Mouse (Mus musculus): Measurements from ENCODE around the gene Olfr733. TPM values are rescaled to one million over a fixed set of nuclear protein-coding genes. Genes with fewer than 3 reads are reported as not detected.

Olfr733 gene
- total RNA-seq (2018; cell fraction: chromatin; rRNA removed) = not detected
- not detected for total RNA-seq (2018; cell fraction: cytosol; rRNA removed)
- total RNA-seq (2018; cell fraction: nucleus; rRNA removed) = not detected
- polyA plus RNA-seq (2018) = not detected in 3 replicates

- Histone ChIP-seq H3K36me3 (ENCODE audit: inconsistent target) (no peaks in the 10 kb centered on the region), H3K4me3 (ENCODE audit: inconsistent target) (no peak within 1 kb of the TSS), H3K79me2 (ENCODE audit: inconsistent target) (no peaks in the 10 kb centered on the region), H3K27ac (no peak within 1 kb of the TSS)
These were observed at the start of gene Olfr733 for GRCm38 (mm10) chr14:50301422-50301821. Gene Olfr733, minus strand, starts transcription at chr14:50301522.

GRCm38 (mm10) chr14:50348796-50349195 lies 47.5 kb upstream of the Olfr733 start, which contains the start of gene Olfr735:
Gene Olfr735, minus strand, starts transcription at chr14:50348872.
- WGBS (ENCODE audit: missing documents) = 85% methylated on average over 2 of the region's 2 CpGs
- Histone ChIP-seq H3K27ac (no peak within 1 kb of the TSS), H3K79me2 (ENCODE audit: inconsistent target) (no peaks in the 10 kb centered on the region), H3K36me3 (ENCODE audit: inconsistent target) (no peaks in the 10 kb centered on the region), H3K4me3 (ENCODE audit: inconsistent target) (no peak within 1 kb of the TSS)

GRCm38 (mm10) chr14:50326661-50327060 lies 25.3 kb upstream of the Olfr733 start, which contains the start of gene Olfr734:
Gene Olfr734, minus strand, starts transcription at chr14:50326761.
- WGBS (ENCODE audit: missing documents) = 78% methylated on average over 1 of the region's 1 CpGs

GRCm38 (mm10) chr14:50284106-50284505 lies 17.2 kb downstream of the Olfr733 start, which contains the start of gene Olfr732:
Gene Olfr732, minus strand, starts transcription at chr14:50284206.
- H3K4me3 ChIP-seq (ENCODE audit: inconsistent target) = no peak within 1 kb of the TSS
- H3K36me3 ChIP-seq (ENCODE audit: inconsistent target) = no peaks in the 10 kb centered on the region
- H3K27ac ChIP-seq = no peak within 1 kb of the TSS
- no peaks in the 10 kb centered on the region for H3K79me2 ChIP-seq (ENCODE audit: inconsistent target)
- 100% methylated on average over 1 of the region's 1 CpGs for WGBS (ENCODE audit: missing documents)

More at GRCm38 (mm10) chr14:50326661-50327060, 25.3 kb upstream of the Olfr733 start, which contains the start of gene Olfr734:
- Histone ChIP-seq H3K36me3 (ENCODE audit: inconsistent target) (no peaks in the 10 kb centered on the region), H3K4me3 (ENCODE audit: inconsistent target) (no peak within 1 kb of the TSS), H3K79me2 (ENCODE audit: inconsistent target) (no peaks in the 10 kb centered on the region), H3K27ac (no peak within 1 kb of the TSS)

Other genes starting within 250 kb of the Olfr733 start
- gene Olfr726, start 210.6 kb downstream of the Olfr733 start, polyA plus RNA-seq (2018) = not detected in 3 replicates
- not detected in 3 replicates for gene Olfr727, start 178.3 kb downstream of the Olfr733 start, polyA plus RNA-seq (2018)
- not detected in 3 replicates for gene Olfr728, start 158.8 kb downstream of the Olfr733 start, polyA plus RNA-seq (2018)
- not detected in 3 replicates for gene Olfr729, start 148.6 kb downstream of the Olfr733 start, polyA plus RNA-seq (2018)
- gene Olfr730, start 113.3 kb downstream of the Olfr733 start, polyA plus RNA-seq (2018) = not detected in 3 replicates
- not detected in 3 replicates for gene Olfr731, start 59.7 kb downstream of the Olfr733 start, polyA plus RNA-seq (2018)
- not detected in 3 replicates for gene Olfr732, start 17.3 kb downstream of the Olfr733 start, polyA plus RNA-seq (2018)
- gene Olfr734, start 25.2 kb upstream of the Olfr733 start, polyA plus RNA-seq (2018) = not detected in 3 replicates
- not detected in 3 replicates for gene Olfr735, start 47.4 kb upstream of the Olfr733 start, polyA plus RNA-seq (2018)
- gene Tlr11, start 56.4 kb upstream of the Olfr733 start, polyA plus RNA-seq (2018) = 0.07 to 0.63 TPM (median 0.55 TPM) in 3 replicates
- not detected in 3 replicates for gene Olfr736, start 79.6 kb upstream of the Olfr733 start, polyA plus RNA-seq (2018)
- gene Olfr738, start 106.0 kb upstream of the Olfr733 start, polyA plus RNA-seq (2018) = not detected in 3 replicates
- gene Olfr739, start 117.1 kb upstream of the Olfr733 start, polyA plus RNA-seq (2018) = not detected in 3 replicates
- not detected in 3 replicates for gene Olfr740, start 144.0 kb upstream of the Olfr733 start, polyA plus RNA-seq (2018)
- gene Olfr741, start 171.2 kb upstream of the Olfr733 start, polyA plus RNA-seq (2018) = not detected in 3 replicates
- gene Olfr742, start 202.1 kb upstream of the Olfr733 start, polyA plus RNA-seq (2018) = not detected in 3 replicates
- not detected in 3 replicates for gene Olfr743, start 220.3 kb upstream of the Olfr733 start, polyA plus RNA-seq (2018)

All from macrophage (primary cell).